Mouse (Mus musculus) monocyte, adult 2 months (primary cell): ENCODE measurements around the gene Psors1c2.
A peak's percentile ranks its signal among the peaks of the same experiment; 100 is the strongest.

Experiments used
- DNase-seq, 2 experiments: peaks; one replicate each; pipeline ENCODE4 v3.0.0; 2022; ENCODE audit warnings: low spot score in 2 of 2, low read depth in 1 of 2

The Psors1c2 gene

GRCm38 (mm10) chr17:35516652-35517500 is 16.1 kb upstream of the Psors1c2 start, which contains the start of the genes Tcf19 and Cchcr1:
TSS of gene Tcf19 (minus strand) at chr17:35516824.
TSS of gene Cchcr1 (plus strand) at chr17:35517100.
- DNase-seq, result peak; percentile 67 to 81

DNA sequence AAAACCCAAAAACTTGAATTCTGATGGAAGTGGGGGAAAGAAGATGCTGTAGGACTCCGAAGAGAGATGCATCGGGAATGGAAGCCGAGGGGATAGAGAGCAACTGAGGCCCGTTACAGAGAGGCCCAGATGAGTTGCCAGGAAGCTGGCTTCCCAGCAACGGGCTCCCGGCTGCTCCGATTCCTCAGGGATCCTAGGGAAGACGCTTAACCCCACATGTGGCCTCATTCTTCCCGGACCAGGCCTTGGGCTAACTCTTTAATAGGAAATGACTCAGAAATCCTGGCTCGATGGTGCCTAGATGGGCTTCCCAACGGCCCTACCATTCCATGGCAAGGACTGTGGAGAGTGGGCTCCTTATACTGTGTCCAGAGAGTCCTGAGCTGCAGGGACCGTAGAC is 15.5 kb upstream of the Psors1c2 start:
- DNase-seq, result no peak

DNA sequence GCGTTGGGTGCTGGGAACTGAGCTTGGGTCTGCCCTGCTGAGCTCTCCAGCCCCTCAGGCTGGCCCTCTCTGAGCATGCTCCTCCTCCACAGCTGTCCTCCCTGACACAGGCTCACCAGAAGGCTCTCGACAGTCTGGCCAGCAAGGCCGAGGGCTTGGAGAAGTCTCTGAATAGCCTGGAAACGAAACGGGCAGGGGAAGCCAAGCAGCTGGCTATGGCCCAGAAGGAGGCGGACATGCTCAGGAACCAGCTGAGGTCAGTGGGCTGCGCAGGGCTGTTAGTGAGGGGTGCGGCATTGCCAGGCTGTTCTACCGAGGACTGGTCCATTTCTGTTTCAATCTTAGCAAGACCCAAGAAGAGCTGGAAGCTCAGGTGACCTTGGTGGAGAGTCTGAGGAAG is 8.6 kb upstream of the Psors1c2 start:
- no peak for DNase-seq

- DNase-seq, result no peak
Measured at GRCm38 (mm10) chr17:35526644-35527043, 6.4 kb upstream of the Psors1c2 start.

DNA sequence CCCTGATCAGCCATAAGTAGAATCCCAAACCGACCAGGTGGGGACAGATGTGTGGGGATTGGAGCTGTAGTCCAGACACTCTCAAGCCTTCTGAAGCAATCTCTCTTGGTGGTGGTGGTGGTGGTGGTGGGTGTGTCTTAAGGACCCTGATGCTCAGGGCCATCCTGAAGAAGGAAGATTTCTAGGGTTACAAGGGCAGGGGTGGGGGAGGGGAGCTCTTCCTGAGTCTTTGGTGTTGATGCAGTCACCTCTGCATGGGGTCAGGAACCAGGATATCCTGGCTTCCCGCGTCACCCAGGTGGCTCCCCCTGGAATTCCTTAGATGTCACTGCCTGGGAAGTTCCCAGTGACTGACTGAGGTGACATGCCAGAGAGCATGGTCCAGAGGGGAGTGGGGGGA is 641 bp upstream of the Psors1c2 start:
- DNase-seq, result no peak

DNA sequence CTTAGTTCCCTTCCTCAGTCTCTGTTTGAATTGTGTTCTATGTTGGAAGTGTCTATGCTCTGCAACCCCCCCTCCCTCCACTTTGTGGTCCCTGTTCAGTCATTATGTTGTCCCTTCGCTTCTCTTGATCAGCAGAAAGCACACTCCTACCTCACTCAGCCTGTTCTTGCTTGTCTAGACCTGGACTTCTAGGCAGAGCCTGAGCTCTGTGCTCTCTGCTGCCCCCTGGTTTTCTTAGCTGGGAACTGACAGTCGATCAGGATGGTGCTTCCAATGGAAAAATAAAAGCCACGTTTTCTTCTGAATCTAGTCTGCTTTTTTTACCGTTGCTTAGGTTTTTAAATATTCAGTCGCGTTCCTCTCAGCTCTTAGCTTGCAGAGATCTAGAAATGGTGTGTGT is 1.3 kb downstream of the Psors1c2 start:
- no peak for DNase-seq

GRCm38 (mm10) chr17:35537421-35537820 is 4.4 kb downstream of the Psors1c2 start:
- DNase-seq, result no peak

DNA sequence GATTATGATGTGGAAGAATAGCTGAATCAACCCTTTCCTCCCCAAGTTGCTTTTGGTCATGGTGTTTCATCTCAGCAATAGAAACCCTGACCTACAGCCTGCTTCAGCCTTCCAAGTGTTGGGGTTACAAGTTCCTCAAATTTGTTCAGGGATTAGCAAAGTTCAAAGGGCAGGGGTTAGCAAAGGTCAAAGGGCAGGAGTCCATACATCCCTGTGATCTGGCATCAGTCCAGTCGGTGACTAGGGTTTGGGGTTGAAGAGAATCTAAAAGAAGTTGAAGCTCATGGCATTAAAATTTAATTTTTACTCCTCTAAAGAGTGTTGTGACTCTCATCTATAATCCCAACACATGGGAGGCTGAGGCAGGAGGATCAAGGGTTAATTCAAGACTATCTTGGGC is 5.5 kb downstream of the Psors1c2 start:
- no peak for DNase-seq

DNA sequence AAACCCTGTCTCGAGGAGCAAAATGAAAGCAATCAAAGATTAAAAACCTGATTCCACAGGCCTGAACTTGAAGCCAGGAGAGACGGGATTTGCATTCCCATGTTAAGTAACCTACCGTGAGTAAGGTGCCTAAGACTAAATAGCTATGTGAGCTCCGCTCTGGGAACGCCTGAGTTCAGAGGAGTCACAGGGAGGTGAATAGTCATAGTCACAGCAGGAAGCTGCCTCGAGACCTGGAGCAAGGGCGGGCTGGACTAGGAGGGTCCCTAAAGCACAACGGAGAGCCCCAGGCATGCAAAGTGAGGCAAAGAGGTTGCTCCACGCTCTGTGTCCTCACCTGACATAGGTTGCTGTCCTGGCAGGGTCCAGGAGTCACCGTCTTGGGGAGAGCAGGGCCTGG is 6.5 kb downstream of the Psors1c2 start:
- DNase-seq, result no peak

DNA sequence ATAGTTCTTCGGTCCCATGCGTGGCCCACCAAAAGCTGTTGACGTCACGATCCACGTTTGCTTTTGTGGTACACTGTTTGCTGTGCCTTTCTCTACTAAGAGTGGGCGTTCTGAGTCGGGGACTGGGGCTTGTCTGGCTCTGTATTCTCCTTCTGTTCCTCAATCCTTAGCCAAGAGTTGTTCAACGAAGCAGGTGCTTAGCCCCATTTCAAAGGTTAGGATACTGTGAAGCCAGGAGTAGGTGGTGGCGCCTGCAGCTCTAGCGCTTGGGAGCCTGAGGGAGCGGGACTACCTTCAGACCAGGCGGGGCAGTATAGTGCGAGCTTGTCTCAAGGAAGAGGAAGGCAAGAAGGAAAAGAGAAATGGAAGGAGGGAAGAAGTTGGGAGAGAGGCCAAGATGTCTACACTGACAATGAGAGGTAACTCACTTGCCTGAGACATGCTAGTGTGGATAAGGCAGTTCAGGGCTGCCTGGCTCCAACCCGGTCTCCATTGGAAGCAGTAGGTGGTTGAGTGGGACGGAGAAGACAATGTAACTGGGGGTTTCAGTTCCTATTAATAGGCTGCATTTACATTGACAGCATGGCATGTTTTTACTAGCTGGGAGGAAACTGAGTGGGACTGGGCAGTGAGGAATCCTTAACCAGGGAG is 9.9 kb downstream of the Psors1c2 start:
- no peak for DNase-seq

- no peak for DNase-seq
Measured at GRCm38 (mm10) chr17:35543412-35543861, 10.4 kb downstream of the Psors1c2 start.

GRCm38 (mm10) chr17:35544001-35544400 is 11.0 kb downstream of the Psors1c2 start:
- no peak for DNase-seq

DNA sequence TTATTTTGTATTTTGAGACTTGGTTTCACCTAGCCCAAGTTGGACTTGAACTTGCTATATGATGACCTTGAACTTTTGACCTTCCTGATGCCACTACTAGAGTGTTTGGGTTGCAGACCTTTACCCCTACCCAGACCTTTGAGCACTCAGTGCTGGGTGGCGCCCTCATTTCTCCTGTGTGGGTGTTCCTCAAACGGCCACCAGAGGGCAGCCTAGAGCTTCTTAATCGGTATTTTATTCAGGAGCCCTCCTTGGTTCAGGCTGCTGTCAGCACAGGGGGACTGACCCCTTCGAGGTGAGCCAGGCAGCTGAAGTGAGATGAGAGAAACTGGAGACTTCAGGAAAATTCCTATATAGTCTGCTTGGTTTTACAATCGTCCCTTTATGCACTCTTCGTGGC is 11.7 kb downstream of the Psors1c2 start:
- DNase-seq, result peak in 1 of 2 experiments; percentile 24

GRCm38 (mm10) chr17:35547465-35547864 is 14.5 kb downstream of the Psors1c2 start:
- DNase-seq, result no peak

DNA sequence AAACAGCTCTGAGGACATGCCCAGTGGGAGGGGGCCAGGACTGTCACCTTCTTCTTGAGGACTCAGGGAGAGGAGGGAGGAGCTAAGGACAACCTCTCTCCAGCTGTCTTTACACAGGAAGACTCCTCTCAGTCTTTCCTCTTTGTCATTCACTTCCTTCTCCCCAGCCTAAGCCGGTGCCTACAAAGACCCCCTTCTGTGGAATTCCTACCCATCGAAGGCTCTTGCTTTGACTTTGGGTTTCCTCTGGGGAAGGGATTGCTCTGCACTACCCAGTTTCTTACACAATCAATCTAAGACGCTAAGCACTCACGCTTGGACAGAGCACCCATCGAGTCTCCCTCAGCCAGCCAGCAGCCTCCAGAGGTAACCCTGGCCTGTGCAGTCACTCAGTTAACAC is 15.6 kb downstream of the Psors1c2 start:
- no peak for DNase-seq

DNA sequence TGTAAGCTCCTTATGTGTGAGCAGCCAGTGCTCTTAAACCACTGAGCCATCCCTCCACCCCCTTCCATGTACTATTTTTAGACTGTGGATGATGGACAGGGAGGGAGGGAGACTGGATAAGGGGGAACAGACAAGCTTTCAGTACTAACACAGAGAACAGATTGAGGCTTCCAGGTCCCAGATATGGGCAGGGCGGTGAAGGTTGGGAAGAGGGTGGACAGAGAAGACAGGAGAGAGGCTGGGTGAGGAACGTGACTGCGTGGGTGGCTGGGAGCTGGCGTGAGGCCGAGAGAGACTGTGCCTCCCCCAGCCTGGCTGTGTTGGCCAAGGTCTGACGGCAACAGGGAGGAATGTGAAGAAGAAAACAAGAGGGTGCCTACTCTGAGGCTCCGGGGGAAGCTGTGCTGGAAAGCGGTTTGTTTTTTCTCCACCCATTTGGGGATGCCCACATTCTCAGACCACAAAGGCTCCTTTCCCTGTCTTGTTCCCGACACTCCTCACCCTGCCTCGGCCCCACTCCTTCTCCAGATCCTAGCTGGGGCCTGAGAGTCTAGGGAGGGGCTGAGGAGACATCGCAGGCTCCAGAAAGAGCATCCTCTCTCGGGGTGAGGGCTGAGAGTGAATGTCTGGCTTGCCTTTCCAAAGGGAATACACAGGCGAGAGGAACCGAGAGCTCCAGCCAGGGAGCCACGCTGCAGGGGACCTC is 16.6 kb downstream of the Psors1c2 start:
- DNase-seq, result no peak

DNA sequence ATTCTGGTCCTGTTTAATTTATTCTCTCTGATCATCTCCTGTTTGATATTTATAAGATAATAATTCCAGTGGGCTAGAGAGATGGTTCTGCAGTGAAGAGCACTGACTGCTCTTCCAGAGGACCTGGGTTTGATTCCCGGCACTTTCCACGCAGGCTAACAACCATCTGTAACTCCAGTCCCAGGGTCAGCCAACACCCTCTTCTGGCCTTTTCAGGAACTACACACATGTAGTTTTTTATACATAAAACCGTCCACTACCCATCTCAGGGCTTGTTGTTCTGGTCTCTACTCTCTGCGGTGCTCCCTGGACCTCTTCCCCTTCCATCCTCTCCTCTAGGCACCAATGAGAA is 17.1 kb downstream of the Psors1c2 start:
- DNase-seq, result no peak

GRCm38 (mm10) chr17:35550871-35551270 is 17.9 kb downstream of the Psors1c2 start:
- no peak for DNase-seq

DNA sequence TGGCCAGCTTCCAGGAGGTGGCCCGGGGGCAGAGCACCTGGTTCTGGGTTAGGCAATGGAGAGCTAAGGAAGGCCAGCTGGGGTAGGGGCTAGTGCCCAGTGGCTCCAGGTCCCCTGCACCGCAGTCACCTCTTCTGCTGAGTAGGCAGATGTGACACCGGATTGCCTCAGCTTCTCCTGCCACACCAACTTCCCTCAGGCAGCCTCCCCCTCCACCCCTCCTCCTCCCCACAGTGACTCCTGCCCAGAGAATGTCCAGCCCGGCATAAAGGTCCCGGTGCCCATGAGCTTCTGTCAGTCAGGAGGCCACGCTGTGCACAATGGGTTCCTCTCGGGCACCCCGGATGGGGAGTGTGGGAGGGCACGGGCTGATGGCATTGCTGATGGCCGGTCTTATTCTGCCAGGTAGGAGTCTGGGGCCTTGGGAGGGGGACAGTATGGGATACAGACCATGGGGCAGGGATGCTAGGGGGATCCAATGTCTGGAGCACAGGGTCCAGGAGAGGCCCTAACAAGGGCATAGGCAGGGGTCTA is 18.9 kb downstream of the Psors1c2 start, which contains the start of gene Cdsn:
Gene Cdsn, plus strand, starts transcription at position 248 of the 534 bp plus-strand sequence.
- no peak for DNase-seq

- DNase-seq, result no peak
Measured at GRCm38 (mm10) chr17:35554321-35554720, 21.3 kb downstream of the Psors1c2 start.

DNA sequence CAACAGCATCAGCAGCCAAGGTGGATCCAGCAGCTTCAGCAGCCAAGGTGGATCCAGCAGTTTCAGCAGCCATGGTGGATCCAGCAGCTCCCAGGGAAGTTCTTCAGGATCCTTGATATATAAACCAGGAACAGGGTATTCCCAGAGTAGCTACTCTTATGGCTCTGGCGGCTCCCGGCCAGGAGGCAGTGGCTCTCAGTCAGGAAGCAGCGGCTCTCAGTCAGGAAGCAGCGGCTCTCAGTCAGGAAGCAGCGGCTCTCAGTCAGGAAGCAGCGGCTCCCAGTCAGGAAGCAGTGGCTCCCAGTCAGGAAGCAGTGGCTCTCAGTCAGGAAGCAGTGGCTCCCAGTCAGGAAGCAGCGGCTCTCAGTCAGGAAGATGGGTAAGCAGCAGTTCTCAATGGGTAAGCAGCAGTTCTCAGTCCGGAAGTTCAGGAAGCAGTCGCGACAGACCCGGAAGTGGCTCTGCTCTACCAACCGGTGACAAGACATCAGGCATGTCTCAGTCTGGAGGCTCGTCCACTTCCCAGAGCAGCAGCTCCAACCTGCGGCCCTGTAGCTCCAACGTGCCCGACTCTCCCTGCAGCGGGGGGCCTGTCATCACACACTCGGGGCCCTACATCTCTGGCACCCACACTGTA is 21.9 kb downstream of the Psors1c2 start:
- no peak for DNase-seq
